Mouse (Mus musculus): ENCODE measurements around the gene Hist1h2bh. TPM values are rescaled to one million over a fixed set of nuclear protein-coding genes. Genes with fewer than 3 reads are reported as not detected.
"Not testable (repeated sequence)": the region's sequence is repeated elsewhere in the genome, so short reads cannot be mapped to it uniquely, and the experiment has no call there.

Gene Hist1h2bh
- total RNA-seq, 2 experiments from 2014 or later, result 0.61 TPM

DNA sequence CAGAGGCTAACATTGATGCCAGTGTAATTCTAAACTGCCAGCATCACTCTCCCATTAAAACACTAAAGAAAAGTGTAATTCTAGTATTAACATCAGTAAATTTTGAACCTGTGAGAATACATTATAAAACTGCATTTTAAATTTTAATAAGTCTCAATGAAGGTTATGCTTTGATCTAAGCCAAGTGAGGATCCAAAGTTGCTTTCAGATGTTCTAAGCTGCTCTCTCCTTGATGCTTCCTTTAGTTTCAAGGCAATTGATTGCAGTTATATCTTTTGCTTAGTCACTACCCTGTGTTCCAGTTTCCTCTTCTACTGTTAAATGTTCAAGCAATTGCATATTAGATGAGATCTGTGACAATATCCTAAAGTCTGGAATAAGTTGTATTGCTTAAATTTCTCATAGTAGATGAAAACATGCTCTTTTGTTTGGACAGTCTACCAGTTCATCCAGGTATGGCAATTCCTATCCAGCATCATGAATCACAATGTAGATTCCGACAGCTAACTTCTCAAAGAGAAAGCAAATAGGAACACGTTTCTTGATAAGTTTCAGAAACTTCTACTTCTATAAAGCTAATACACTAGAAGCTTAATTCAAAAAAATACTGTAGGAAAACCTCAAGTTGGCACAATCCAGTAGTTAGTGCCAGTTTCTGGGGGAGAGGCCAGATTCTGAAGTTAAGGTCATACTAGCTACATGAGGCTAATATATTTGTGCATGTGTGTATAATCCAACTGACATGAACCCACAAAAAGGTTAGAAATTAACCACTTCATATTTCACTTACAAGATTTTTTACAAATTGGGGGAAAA is 29.2 kb upstream of the Hist1h2bh start:
- intact Hi-C loops (cut with DNase I), result loop anchor here (5.0 kb wide), 1 partner anchor 40 kb away; the partner anchor contains the start of genes Hist1h2af and Hist1h4h
- Histone ChIP-seq H3K27ac (peak overlapping the region; percentile 86; the same call in 1 of the 2 replicates), H3K4me3 (peak overlapping the region; percentile 55)
- DNase-seq (ENCODE audit: extremely low spot score in 1 of 2, low spot score in 2 of 2), result no peak
- TF ChIP-seq CTCF (IDR thresholded peaks at IDR 0.05), result no peak

DNA sequence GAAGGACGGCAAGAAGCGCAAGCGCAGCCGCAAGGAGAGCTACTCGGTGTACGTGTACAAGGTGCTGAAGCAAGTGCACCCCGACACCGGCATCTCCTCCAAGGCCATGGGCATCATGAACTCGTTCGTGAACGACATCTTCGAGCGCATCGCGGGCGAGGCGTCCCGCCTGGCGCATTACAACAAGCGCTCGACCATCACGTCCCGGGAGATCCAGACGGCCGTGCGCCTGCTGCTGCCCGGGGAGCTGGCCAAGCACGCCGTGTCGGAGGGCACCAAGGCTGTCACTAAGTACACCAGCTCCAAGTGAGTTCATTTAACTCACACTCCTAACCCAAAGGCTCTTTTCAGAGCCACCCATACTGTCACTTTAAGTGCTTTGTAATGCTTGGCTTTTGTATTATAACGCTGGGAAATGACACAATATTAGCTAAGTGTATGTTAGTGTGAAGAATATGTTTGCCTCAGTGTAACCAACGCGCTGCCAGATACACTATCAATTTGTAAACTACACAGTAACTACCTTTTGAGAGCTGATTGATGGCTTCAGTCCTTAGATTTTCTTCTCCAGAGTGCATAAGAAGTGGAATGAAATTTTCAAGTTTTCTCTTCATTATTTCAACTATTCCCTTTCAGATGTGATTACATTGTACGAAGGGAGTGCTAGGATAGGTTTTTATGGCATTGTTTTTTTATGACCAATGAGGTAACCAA is 28.5 kb upstream of the Hist1h2bh start:
- intact Hi-C loops (cut with DNase I), result loop anchor here (5.0 kb wide), 1 partner anchor 39 kb away; the partner anchor contains the start of genes Hist1h2af and Hist1h4h
- peak overlapping the region; percentile 94 for H3K27ac ChIP-seq
- DNase-seq (ENCODE audit: extremely low spot score in 1 of 2, low spot score in 2 of 2), result not testable (repeated sequence)
- H3K4me3 ChIP-seq, result peak overlapping the region; percentile 55

DNA sequence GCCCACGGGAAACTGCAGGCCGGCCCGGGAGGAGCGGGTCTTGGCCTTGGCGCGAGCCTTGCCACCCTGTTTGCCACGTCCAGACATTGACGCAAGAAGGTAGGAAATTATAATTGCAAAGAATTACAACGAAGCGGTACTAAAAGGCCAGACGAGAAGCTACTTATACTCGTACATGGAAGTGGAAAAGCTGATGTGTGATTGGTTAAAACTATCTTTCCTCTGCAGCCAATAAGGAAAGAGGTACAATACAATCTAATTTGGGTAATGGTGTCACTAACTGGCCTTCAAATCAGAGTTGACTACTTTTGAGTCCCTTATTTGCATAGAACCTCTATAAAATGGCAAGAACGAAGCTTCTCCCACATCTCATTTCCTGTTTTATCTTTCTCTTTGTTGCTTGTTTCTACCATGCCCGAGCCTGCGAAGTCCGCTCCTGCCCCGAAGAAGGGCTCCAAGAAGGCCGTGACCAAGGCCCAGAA is 27.9 kb upstream of the Hist1h2bh start, which contains the start of the genes Hist1h2ae and Hist1h2bg:
Gene Hist1h2ae, minus strand, starts transcription at position 199 of the 482 bp plus-strand sequence.
Gene Hist1h2bg, plus strand, starts transcription at position 375 of the 482 bp plus-strand sequence.
- TF ChIP-seq CTCF (IDR thresholded peaks at IDR 0.05), result no peak
- Histone ChIP-seq H3K27ac (peak within 1 kb of the TSS; percentile 94), H3K4me3 (peak within 1 kb of the TSS; percentile 55)
- intact Hi-C loops (cut with DNase I), result loop anchor here (5.0 kb wide), 1 partner anchor 39 kb away; the partner anchor contains the start of genes Hist1h2af and Hist1h4h
- DNase-seq (ENCODE audit: extremely low spot score in 1 of 2, low spot score in 2 of 2), result peak; percentile 70 to 71

DNA sequence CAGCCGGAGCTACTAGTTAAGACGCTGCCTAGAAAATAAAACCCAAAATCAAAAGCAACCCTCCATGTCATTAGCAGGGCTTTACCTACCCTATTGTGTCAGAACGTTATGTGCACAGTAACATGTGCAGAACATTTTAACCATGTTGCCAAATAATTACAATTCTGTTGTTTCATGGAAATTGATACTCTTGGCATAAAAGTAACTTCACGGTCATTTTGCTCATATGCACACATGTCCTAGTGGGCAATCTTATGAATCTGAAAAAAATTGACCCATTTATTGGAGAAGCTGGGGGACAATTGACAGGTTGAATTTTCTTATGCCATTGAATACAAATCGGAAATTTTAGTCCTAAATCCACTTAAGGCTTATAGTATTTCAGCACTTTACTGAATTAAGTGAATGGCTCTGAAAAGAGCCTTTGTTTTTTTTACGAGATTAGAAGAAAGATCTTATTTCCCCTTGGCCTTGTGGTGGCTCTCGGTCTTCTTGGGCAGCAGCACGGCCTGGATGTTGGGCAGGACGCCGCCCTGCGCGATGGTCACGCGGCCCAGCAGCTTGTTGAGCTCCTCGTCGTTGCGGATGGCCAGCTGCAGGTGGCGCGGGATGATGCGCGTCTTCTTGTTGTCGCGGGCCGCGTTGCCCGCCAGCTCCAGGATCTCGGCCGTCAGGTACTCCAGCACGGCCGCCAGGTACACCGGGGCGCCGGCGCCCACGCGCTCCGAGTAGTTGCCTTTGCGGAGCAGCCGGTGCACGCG is 27.2 kb upstream of the Hist1h2bh start:
- not testable (repeated sequence) for DNase-seq (ENCODE audit: extremely low spot score in 1 of 2, low spot score in 2 of 2)
- peak overlapping the region; percentile 94 for H3K27ac ChIP-seq
- intact Hi-C loops (cut with DNase I), result loop anchor here (5.0 kb wide), 1 partner anchor 38 kb away; the partner anchor contains the start of genes Hist1h2af and Hist1h4h
- H3K4me3 ChIP-seq, result peak overlapping the region; percentile 55

DNA sequence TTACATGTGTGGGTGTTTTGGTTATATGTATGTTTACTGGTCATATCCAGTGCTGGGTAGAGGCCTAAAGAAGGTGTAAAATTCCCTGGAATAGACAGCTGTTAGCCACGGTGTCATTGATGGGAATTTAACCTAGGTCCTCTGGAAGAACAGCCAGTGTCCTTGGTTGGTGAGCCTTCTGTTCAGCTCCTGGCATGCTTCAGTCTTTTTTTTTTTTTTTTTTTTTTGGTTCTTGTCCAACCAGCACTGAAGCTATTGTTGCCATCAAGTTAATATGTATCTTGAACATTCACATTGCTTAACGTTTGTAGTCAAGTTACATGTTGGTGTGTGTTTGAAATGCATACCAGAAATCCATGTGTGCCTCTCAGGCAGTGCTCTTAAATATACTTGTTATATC is 21.3 kb upstream of the Hist1h2bh start:
- no peak overlapping the region for H3K27ac ChIP-seq
- no peak overlapping the region for H3K4me3 ChIP-seq
- TF ChIP-seq CTCF (IDR thresholded peaks at IDR 0.05), result no peak
- no peak for DNase-seq (ENCODE audit: extremely low spot score in 1 of 2, low spot score in 2 of 2)
- intact Hi-C loops (cut with DNase I), result no loop called here

DNA sequence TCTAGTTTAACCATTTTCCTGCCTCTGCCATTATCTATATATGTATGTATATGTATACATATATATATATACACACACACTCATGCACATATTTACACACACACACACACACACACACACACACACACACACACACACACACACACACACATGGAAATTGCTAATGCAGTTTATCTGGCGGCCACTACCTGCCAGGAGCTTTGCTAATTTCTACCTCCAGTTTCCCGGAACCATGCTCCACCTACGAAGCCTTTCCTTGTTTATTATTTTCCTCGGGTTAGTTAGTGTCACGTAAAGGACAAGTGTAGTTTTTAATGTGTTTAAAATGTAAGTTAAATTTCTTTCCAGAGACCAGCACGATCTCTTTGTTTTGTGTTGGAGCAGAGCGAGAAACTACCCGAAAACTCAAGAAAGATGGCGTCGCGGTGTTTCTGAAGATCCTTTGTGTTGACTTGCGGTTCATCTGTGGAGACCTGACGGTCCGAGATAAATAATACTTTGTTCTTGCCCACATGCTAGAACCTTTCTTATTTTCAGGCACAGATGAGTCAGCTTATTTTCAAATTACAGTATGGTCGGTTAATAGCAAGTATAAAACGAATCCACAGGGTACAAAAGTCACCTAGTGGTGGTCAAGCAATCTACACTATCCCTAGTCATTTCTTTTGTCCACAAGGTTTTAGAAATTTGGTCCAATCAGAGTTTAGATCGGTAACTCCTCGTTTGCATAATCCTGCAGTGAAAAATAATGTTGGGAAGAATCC is 19.7 kb upstream of the Hist1h2bh start:
- H3K27ac ChIP-seq, result peak overlapping the region; percentile 96
- peak overlapping the region; percentile 71 for H3K4me3 ChIP-seq
- intact Hi-C loops (cut with DNase I), result no loop called here
- DNase-seq (ENCODE audit: extremely low spot score in 1 of 2, low spot score in 2 of 2), result no peak
- TF ChIP-seq CTCF (IDR thresholded peaks at IDR 0.05), result peak; percentile 65

DNA sequence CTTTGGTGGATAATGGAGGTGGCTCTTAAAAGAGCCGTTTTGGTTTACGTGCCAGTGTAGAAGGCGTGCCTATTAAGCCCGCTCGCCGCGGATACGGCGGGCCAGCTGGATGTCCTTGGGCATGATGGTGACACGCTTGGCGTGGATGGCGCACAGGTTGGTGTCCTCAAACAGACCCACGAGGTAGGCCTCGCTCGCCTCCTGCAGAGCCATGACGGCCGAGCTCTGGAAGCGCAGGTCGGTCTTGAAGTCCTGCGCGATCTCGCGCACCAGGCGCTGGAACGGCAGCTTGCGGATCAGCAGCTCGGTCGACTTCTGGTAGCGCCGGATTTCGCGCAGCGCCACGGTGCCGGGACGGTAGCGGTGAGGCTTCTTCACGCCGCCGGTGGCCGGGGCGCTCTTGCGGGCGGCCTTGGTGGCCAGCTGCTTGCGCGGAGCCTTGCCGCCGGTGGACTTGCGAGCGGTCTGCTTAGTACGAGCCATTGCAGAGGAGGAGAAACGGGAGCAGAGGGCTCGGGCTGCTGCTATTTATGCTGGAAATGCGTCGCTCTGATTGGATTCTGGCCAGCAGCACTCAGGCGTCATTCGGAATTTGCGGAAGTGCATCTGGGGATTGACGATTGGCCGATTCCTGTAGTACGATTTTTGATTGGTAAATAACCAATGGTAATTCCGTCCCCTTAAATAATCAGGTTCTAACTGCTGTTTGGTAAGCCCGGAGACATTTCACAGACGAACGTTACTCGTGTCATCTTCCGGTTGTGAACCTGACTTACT is 18.9 kb upstream of the Hist1h2bh start, which contains the start of gene Hist1h3e:
Gene Hist1h3e, minus strand, starts transcription at position 487 of the 777 bp plus-strand sequence.
- intact Hi-C loops (cut with DNase I), result not testable (repeated sequence)
- H3K27ac ChIP-seq, result peak within 1 kb of the TSS; percentile 96
- peak within 1 kb of the TSS; percentile 71 for H3K4me3 ChIP-seq
- DNase-seq (ENCODE audit: extremely low spot score in 1 of 2, low spot score in 2 of 2), result peak; percentile 91 to 95

DNA sequence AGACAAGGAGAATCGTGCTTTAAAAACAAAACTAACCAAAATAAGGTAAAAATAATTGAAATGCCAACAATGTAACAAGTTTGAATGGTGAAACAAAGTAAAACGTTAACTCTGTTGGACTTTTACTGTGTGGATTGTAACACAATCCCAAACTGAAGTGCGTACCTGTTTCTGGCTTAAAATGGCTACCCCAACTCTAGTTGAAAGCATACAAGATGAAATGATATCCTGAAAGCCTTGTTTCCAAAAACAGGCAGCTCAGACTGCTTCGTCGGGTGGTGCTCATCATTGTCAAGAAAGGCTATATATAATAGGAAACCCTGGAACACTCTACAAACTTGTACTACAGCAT is 18.3 kb upstream of the Hist1h2bh start:
- H3K27ac ChIP-seq, result peak overlapping the region; percentile 96
- DNase-seq (ENCODE audit: extremely low spot score in 1 of 2, low spot score in 2 of 2); intact Hi-C loops (cut with DNase I): not testable (repeated sequence)
- H3K4me3 ChIP-seq, result peak overlapping the region; percentile 71

DNA sequence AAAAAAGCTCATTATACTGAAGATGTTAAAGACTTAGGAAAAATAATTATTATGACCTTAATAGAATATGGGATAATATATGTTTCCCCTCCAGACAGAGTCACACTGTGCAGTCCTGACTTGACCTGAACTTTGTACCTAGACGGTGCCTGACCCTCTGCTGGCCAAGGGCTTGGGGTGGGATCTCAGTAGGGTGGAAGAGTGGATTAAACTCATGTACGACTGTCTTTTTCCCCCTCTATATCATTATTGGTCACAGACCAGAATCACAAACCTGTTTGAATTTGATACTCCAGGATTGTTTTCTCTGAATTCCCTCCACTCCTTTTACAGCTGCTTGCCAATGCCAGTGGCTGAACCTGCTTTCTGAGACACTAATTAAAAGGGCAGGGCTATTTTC is 17.5 kb upstream of the Hist1h2bh start:
- DNase-seq (ENCODE audit: extremely low spot score in 1 of 2, low spot score in 2 of 2); H3K4me3 ChIP-seq; H3K27ac ChIP-seq; intact Hi-C loops (cut with DNase I): not testable (repeated sequence)

DNA sequence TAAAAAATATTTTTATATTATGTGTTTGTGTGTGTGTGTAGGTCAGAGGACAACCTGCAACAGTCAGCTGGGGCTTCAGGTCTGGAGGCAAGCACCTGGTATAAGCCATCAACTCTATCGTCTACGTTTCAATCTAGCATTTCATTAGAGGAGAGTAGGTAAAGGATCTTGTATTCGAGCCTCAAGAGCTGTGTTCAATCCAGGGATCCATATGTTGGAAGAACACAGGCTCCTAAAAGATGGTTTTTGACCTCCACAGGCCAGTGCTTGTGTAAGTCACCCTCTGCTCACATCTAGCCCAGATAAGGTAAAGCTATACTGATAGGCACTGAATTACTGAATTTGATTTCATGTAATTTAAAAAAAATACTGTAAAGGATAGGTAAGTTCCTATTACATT is 13.7 kb upstream of the Hist1h2bh start:
- Histone ChIP-seq H3K4me3 (no peak overlapping the region), H3K27ac (no peak overlapping the region; the same call in 1 of the 2 replicates)
- no peak for DNase-seq (ENCODE audit: extremely low spot score in 1 of 2, low spot score in 2 of 2)
- intact Hi-C loops (cut with DNase I), result no loop called here
- TF ChIP-seq CTCF (IDR thresholded peaks at IDR 0.05), result no peak

All from left cerebral cortex, adult 2 months (tissue).